Mouse (Mus musculus): Measurements from ENCODE around the gene Rsad1. TPM values are rescaled to one million over a fixed set of nuclear protein-coding genes. Genes with fewer than 3 reads are reported as not detected.

The Rsad1 gene
- polyA plus RNA-seq (2016; fragmentation: Nextera tagmentation; extraction: Ambion mirVana), result 2.0 and 3.2 TPM in 2 replicates

DNA sequence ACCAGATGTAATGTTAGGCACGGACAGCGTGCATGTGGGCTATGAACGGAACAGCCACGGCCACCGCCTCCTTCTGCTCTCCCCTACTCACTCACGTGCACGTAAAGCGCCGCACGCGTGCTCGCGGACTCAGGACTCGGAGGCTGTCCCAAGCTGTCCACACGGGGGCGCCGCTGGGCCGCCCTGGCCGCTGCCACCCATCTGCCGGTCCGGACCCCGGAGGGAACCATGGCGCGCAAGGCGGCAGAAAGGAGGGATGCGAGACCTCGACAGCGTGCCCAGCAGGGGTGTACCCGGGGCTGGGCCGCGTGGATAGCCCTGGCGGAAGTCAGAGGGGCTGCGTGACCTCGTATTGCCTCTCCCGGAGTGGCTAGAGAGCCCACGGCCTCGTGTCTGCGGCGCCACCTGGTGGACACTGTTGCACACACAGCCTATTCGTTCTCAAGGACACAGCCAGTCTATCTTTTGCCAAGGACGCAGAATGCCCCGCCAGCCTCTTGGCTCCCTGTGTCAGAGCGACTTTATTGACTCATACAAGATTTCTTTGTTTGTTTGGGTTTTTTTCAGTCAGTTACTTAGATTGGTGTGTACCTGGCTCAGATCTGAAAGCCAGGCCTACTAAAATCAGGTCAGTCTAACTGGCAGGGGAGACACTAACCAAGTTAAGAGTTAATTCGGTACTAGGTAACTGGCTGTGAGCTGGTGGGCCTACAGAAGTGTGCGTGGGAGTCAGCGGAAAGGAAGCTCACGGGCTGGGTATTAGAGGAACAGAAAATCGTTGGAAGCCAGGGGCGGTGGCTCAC is at the start of gene Rsad1:
TSS of gene Rsad1 (minus strand) at position 368 of the 803 bp plus-strand sequence.
- peak within 1 kb of the TSS; percentile 52; the same call in 1 of the 2 replicates for H3K27ac ChIP-seq
- no peaks in the 10 kb centered on the region for H3K9me3 ChIP-seq (replicated peaks)
- H3K4me2 ChIP-seq, result peak within 1 kb of the TSS; percentile 90
- peaks cover 17% of the 10 kb centered on the region for H3K4me1 ChIP-seq
- WGBS (ENCODE audit: insufficient replicate concordance), result 3% methylated on average over 49 of the region's 49 CpGs
- H3K36me3 ChIP-seq, result no peaks in the 10 kb centered on the region
- H3K4me3 ChIP-seq, result peak within 1 kb of the TSS; percentile 62
- H3K27me3 ChIP-seq (replicated peaks), result no peaks in the 10 kb centered on the region
- peak; percentile 81 for ATAC-seq
- peak within 1 kb of the TSS; percentile 68 for H3K9ac ChIP-seq

DNA sequence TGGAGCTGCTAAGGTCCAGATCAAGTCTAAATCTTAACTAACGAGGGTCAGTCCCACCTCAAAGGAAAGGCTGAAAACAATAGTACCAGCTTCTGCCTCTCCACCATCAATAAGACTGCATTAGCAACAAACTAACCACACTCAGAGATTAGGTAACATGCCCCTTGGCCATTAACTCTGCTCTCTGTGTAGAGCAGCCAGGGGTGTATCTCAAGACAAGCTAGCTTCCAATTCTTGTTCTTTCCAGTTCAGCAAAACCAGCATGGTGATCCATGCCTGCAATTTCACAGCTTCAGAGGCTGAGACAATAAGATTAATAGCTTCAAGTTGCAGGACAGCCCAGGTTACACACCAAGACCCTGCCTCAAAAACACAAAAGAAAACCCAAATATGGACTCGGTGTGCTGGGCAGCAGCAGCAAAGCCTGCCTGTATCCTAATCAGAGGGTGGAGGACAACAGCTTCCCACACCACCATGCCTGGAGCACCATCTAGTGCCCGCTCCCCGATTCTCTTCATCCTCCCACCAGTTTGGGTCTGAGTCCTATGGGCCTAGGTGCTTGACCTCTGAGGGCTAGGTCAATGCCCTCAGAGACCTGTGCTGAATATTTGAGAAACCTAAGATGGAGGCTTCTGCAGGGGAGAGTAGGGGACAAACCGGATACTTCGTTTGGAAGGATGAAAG is 49.5 kb upstream of the Rsad1 start:
- H3K4me2 ChIP-seq, result no peak overlapping the region
- no peaks in the 10 kb centered on the region for H3K36me3 ChIP-seq
- no peak overlapping the region for H3K4me3 ChIP-seq
- no peak overlapping the region for H3K9ac ChIP-seq
- peaks cover 8% of the 10 kb centered on the region; the same call in 1 of the 2 replicates for H3K27me3 ChIP-seq (replicated peaks)
- H3K9me3 ChIP-seq (replicated peaks), result no peaks in the 10 kb centered on the region
- no peak overlapping the region for H3K27ac ChIP-seq
- peaks cover 21% of the 10 kb centered on the region for H3K4me1 ChIP-seq
- 50% methylated on average over 6 of the region's 6 CpGs for WGBS (ENCODE audit: insufficient replicate concordance)
- no peak for ATAC-seq

GRCm38 (mm10) chr11:94597319-94597718 is 48.3 kb upstream of the Rsad1 start:
- Histone ChIP-seq H3K4me3 (no peak overlapping the region), H3K4me1 (peaks cover 21% of the 10 kb centered on the region), H3K9me3 (replicated peaks) (no peaks in the 10 kb centered on the region), H3K4me2 (no peak overlapping the region), H3K9ac (no peak overlapping the region), H3K27ac (no peak overlapping the region), H3K36me3 (no peaks in the 10 kb centered on the region), H3K27me3 (replicated peaks) (0 out of 2 replicates have a peak, but pooled peaks cover 5% of the 10 kb centered on the region)
- WGBS (ENCODE audit: insufficient replicate concordance), result 80% methylated on average over 4 of the region's 4 CpGs
- ATAC-seq, result no peak

- Histone ChIP-seq H3K9ac (no peak overlapping the region), H3K27ac (no peak overlapping the region), H3K4me1 (peaks cover 17% of the 10 kb centered on the region), H3K36me3 (no peaks in the 10 kb centered on the region), H3K4me2 (no peak overlapping the region), H3K27me3 (replicated peaks) (no peaks in the 10 kb centered on the region), H3K4me3 (no peak overlapping the region), H3K9me3 (replicated peaks) (no peaks in the 10 kb centered on the region)
- ATAC-seq, result no peak
- WGBS (ENCODE audit: insufficient replicate concordance), result 55% methylated on average over 7 of the region's 7 CpGs
Measured at GRCm38 (mm10) chr11:94596311-94596852, 47.3 kb upstream of the Rsad1 start.

GRCm38 (mm10) chr11:94587511-94587910 is 38.5 kb upstream of the Rsad1 start:
- Histone ChIP-seq H3K36me3 (no peaks in the 10 kb centered on the region), H3K4me1 (peaks cover 18% of the 10 kb centered on the region; the same call in 1 of the 2 replicates), H3K9me3 (replicated peaks) (no peaks in the 10 kb centered on the region), H3K27me3 (replicated peaks) (no peaks in the 10 kb centered on the region), H3K4me2 (no peak overlapping the region), H3K27ac (no peak overlapping the region), H3K4me3 (no peak overlapping the region), H3K9ac (no peak overlapping the region)
- no peak for ATAC-seq
- 68% methylated on average over 6 of the region's 6 CpGs for WGBS (ENCODE audit: insufficient replicate concordance)

- WGBS (ENCODE audit: insufficient replicate concordance), result 82% methylated on average over 9 of the region's 9 CpGs
- Histone ChIP-seq H3K9me3 (replicated peaks) (no peaks in the 10 kb centered on the region), H3K36me3 (no peaks in the 10 kb centered on the region), H3K27me3 (replicated peaks) (no peaks in the 10 kb centered on the region), H3K27ac (no peak overlapping the region), H3K9ac (no peak overlapping the region), H3K4me2 (no peak overlapping the region), H3K4me1 (peaks cover 6% of the 10 kb centered on the region; the same call in 1 of the 2 replicates), H3K4me3 (no peak overlapping the region)
- ATAC-seq, result no peak
Measured at GRCm38 (mm10) chr11:94585091-94585490, 36.0 kb upstream of the Rsad1 start.

DNA sequence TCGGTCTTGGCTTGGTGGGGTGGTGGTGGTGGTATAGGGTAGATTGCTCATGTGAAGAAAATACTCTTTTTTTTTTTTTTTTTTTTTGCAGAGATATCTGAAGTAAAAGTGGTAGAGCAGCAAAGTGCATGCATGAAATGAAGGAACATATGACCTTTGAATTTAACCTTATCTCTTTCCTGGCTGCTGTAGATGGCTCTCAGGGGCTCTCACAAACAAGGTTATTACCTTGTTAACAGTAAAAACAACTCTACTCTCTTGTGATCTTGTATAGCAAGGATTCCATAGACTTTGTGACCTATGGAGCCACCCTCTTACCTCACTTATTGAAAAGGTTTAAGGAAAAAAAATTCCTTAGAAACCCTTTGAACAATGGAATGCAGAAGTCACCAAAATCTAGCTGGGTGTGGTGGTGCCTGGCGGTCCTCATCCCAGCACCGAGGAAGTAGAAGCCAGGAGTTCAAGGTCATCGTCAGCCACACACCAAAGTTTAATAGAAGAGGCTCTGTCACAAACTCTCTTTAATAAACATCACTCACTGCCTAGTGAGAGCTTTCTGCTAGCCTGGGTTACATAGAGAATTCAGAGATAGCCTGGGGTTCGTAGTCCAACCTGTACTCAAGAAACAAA is 31.2 kb upstream of the Rsad1 start:
- no peak overlapping the region for H3K4me3 ChIP-seq
- no peaks in the 10 kb centered on the region for H3K4me1 ChIP-seq
- no peak overlapping the region for H3K4me2 ChIP-seq
- no peak for ATAC-seq
- H3K9me3 ChIP-seq (replicated peaks), result no peaks in the 10 kb centered on the region
- no peaks in the 10 kb centered on the region for H3K36me3 ChIP-seq
- no peak overlapping the region for H3K9ac ChIP-seq
- no peak overlapping the region for H3K27ac ChIP-seq
- WGBS (ENCODE audit: insufficient replicate concordance), result 75% methylated on average over 5 of the region's 5 CpGs
- H3K27me3 ChIP-seq (replicated peaks), result no peaks in the 10 kb centered on the region

- no peak overlapping the region for H3K9ac ChIP-seq
- H3K27ac ChIP-seq, result no peak overlapping the region
- no peaks in the 10 kb centered on the region for H3K27me3 ChIP-seq (replicated peaks)
- no peaks in the 10 kb centered on the region for H3K4me1 ChIP-seq
- H3K4me2 ChIP-seq, result no peak overlapping the region
- WGBS (ENCODE audit: insufficient replicate concordance), result 79% methylated on average over 9 of the region's 9 CpGs
- H3K36me3 ChIP-seq, result no peaks in the 10 kb centered on the region
- H3K9me3 ChIP-seq (replicated peaks), result no peaks in the 10 kb centered on the region
- no peak for ATAC-seq
- H3K4me3 ChIP-seq, result no peak overlapping the region
Measured at GRCm38 (mm10) chr11:94576361-94576760, 27.3 kb upstream of the Rsad1 start.

GRCm38 (mm10) chr11:94575036-94575435 is 26.0 kb upstream of the Rsad1 start:
- no peak overlapping the region for H3K27ac ChIP-seq
- ATAC-seq, result no peak

DNA sequence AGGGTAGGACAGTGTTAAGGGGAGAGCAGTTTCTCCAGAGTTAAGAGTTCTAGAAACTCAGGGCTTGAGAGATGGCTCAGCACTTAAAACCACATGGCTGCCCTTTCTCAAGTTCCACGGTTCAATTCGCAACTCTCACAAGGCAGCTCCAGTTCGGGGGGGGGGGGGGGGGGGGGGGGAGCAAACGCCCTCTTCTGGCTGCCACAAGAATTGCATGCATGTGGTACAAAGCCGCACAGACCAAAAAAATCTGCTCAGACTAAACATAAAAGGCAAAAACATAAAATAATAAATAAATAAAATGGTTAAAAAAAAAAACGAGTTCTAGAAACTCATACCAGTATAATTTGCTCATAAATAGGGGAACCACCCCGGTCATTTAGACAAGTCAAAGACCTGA is 25.5 kb upstream of the Rsad1 start:
- H3K4me2 ChIP-seq, result no peak overlapping the region
- H3K4me1 ChIP-seq, result 0 out of 2 replicates have a peak, but pooled peaks cover 8% of the 10 kb centered on the region
- H3K9ac ChIP-seq, result no peak overlapping the region
- H3K36me3 ChIP-seq, result no peaks in the 10 kb centered on the region
- H3K9me3 ChIP-seq (replicated peaks), result no peaks in the 10 kb centered on the region
- H3K4me3 ChIP-seq, result no peak overlapping the region
- ATAC-seq, result no peak
- no peak overlapping the region for H3K27ac ChIP-seq
- 16% methylated on average over 7 of the region's 7 CpGs for WGBS (ENCODE audit: insufficient replicate concordance)
- no peaks in the 10 kb centered on the region for H3K27me3 ChIP-seq (replicated peaks)

More at GRCm38 (mm10) chr11:94575036-94575435, 26.0 kb upstream of the Rsad1 start:
- Histone ChIP-seq H3K4me1 (0 out of 2 replicates have a peak, but pooled peaks cover 8% of the 10 kb centered on the region), H3K9me3 (replicated peaks) (no peaks in the 10 kb centered on the region), H3K9ac (no peak overlapping the region), H3K27me3 (replicated peaks) (no peaks in the 10 kb centered on the region), H3K4me3 (no peak overlapping the region), H3K36me3 (no peaks in the 10 kb centered on the region), H3K4me2 (no peak overlapping the region)
- 42% methylated on average over 2 of the region's 2 CpGs for WGBS (ENCODE audit: insufficient replicate concordance)

DNA sequence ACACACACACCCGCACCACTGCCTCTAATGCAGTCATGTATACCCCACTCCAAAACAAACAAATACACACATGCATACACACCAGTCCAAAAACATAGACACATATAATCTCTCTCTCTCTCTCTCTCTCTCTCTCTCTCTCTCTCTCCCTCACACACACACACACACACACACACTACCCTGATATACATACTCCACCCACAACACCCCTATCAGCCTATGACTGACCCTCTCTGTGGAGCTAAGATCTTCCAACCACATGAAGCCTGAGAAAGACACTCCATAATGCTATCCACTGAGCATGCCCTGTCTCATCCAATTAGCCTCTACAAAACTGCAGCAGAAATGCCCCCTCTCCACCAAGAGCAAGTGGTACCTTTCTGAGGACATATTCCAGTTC is 22.8 kb upstream of the Rsad1 start:
- no peak overlapping the region for H3K27ac ChIP-seq
- H3K27me3 ChIP-seq (replicated peaks), result peaks cover 4% of the 10 kb centered on the region; the same call in 1 of the 2 replicates
- no peaks in the 10 kb centered on the region for H3K9me3 ChIP-seq (replicated peaks)
- H3K4me2 ChIP-seq, result no peak overlapping the region
- H3K36me3 ChIP-seq, result no peaks in the 10 kb centered on the region; the same call in 1 of the 2 replicates
- no peak overlapping the region for H3K9ac ChIP-seq
- 0 out of 2 replicates have a peak, but pooled peaks cover 15% of the 10 kb centered on the region for H3K4me1 ChIP-seq
- H3K4me3 ChIP-seq, result no peak overlapping the region
- peak; percentile 41; the same call in 1 of the 2 replicates for ATAC-seq
- 76% methylated on average over 1 of the region's 1 CpGs for WGBS (ENCODE audit: insufficient replicate concordance)
